Mouse (Mus musculus): ENCODE measurements around the gene Nudt19. TPM values are rescaled to one million over a fixed set of nuclear protein-coding genes. Genes with fewer than 3 reads are reported as not detected.
"Not testable (repeated sequence)": the region's sequence is repeated elsewhere in the genome, so short reads cannot be mapped to it uniquely, and the experiment has no call there.

The Nudt19 gene
- total RNA-seq, 2 experiments from 2014 or later, result 66.8 to 67.4 TPM

- intact Hi-C loops (cut with DNase I), result no loop called here
- no peak for DNase-seq (ENCODE audit: low spot score in 2 of 2)
Measured at GRCm38 (mm10) chr7:35579849-35580248, 23.7 kb upstream of the Nudt19 start.

- DNase-seq (ENCODE audit: low spot score in 2 of 2); intact Hi-C loops (cut with DNase I): not testable (repeated sequence)
Measured at GRCm38 (mm10) chr7:35570883-35571282, 14.8 kb upstream of the Nudt19 start.

- intact Hi-C loops (cut with DNase I); DNase-seq (ENCODE audit: low spot score in 2 of 2): not testable (repeated sequence)
Measured at GRCm38 (mm10) chr7:35569724-35570123, 13.6 kb upstream of the Nudt19 start.

GRCm38 (mm10) chr7:35565965-35566364 lies 9.9 kb upstream of the Nudt19 start:
- DNase-seq (ENCODE audit: low spot score in 2 of 2); intact Hi-C loops (cut with DNase I): not testable (repeated sequence)

GRCm38 (mm10) chr7:35564872-35565271 lies 8.8 kb upstream of the Nudt19 start:
- intact Hi-C loops (cut with DNase I); DNase-seq (ENCODE audit: low spot score in 2 of 2): not testable (repeated sequence)

GRCm38 (mm10) chr7:35564067-35564865 lies 8.2 kb upstream of the Nudt19 start:
- intact Hi-C loops (cut with DNase I), result no loop called here
- no peak for DNase-seq (ENCODE audit: low spot score in 2 of 2)

GRCm38 (mm10) chr7:35563071-35563470 lies 7.0 kb upstream of the Nudt19 start:
- intact Hi-C loops (cut with DNase I), result no loop called here

GRCm38 (mm10) chr7:35559838-35560237 lies 3.7 kb upstream of the Nudt19 start:
- DNase-seq (ENCODE audit: low spot score in 2 of 2), result no peak
- intact Hi-C loops (cut with DNase I), result no loop called here

More at GRCm38 (mm10) chr7:35563071-35563470, 7.0 kb upstream of the Nudt19 start:
- no peak for DNase-seq (ENCODE audit: low spot score in 2 of 2)

GRCm38 (mm10) chr7:35558681-35559080 lies 2.6 kb upstream of the Nudt19 start:
- DNase-seq (ENCODE audit: low spot score in 2 of 2), result no peak
- intact Hi-C loops (cut with DNase I), result no loop called here

- no peak for DNase-seq (ENCODE audit: low spot score in 2 of 2)
- intact Hi-C loops (cut with DNase I), result no loop called here
Measured at GRCm38 (mm10) chr7:35557577-35557976, 1.5 kb upstream of the Nudt19 start.

- no peak for DNase-seq (ENCODE audit: low spot score in 2 of 2)
- intact Hi-C loops (cut with DNase I), result no loop called here
Measured at GRCm38 (mm10) chr7:35556905-35557304, 801 bp upstream of the Nudt19 start.

GRCm38 (mm10) chr7:35555224-35556204 lies 590 bp downstream of the Nudt19 start:
- intact Hi-C loops (cut with DNase I), result no loop called here
- peak; percentile 89 to 93 for DNase-seq (ENCODE audit: low spot score in 2 of 2)

GRCm38 (mm10) chr7:35554605-35555175 lies 1.4 kb downstream of the Nudt19 start:
- intact Hi-C loops (cut with DNase I), result loop anchor here (5.0 kb wide), 1 partner anchor 83 kb away; no protein-coding TSS in a partner anchor
- peak; percentile 50 to 59 for DNase-seq (ENCODE audit: low spot score in 2 of 2)

GRCm38 (mm10) chr7:35553751-35554604 lies 2.1 kb downstream of the Nudt19 start:
- intact Hi-C loops (cut with DNase I), result loop anchor here (5.0 kb wide), 1 partner anchor 83 kb away; no protein-coding TSS in a partner anchor
- peak; percentile 43 to 62 for DNase-seq (ENCODE audit: low spot score in 2 of 2)

GRCm38 (mm10) chr7:35545881-35546280 lies 10.2 kb downstream of the Nudt19 start:
- intact Hi-C loops (cut with DNase I), result no loop called here
- DNase-seq (ENCODE audit: low spot score in 2 of 2), result peak; percentile 76 to 87

GRCm38 (mm10) chr7:35537562-35537961 lies 18.5 kb downstream of the Nudt19 start, which contains the start of gene Tdrd12:
TSS of gene Tdrd12 (minus strand) at chr7:35537745.
- intact Hi-C loops (cut with DNase I), result no loop called here
- DNase-seq (ENCODE audit: low spot score in 2 of 2), result no peak

GRCm38 (mm10) chr7:35535750-35536512 lies 20.2 kb downstream of the Nudt19 start:
- no peak for DNase-seq (ENCODE audit: low spot score in 2 of 2)
- intact Hi-C loops (cut with DNase I), result no loop called here

GRCm38 (mm10) chr7:35530544-35530943 lies 25.6 kb downstream of the Nudt19 start:
- DNase-seq (ENCODE audit: low spot score in 2 of 2); intact Hi-C loops (cut with DNase I): not testable (repeated sequence)
